Mouse (Mus musculus) kidney, postnatal 36 days (tissue): Measurements from ENCODE around the gene Brpf3.
A peak's percentile ranks its signal among the peaks of the same experiment; 100 is the strongest.
"Not testable (repeated sequence)": the region's sequence is repeated elsewhere in the genome, so short reads cannot be mapped to it uniquely, and the experiment has no call there.

Experiments
- DNase-seq, 2 experiments: peaks; one replicate each; pipeline ENCODE4 v3.0.0; 2021 to 2022; ENCODE audit warnings: mixed read lengths in 2 of 2

Brpf3 gene

DNA sequence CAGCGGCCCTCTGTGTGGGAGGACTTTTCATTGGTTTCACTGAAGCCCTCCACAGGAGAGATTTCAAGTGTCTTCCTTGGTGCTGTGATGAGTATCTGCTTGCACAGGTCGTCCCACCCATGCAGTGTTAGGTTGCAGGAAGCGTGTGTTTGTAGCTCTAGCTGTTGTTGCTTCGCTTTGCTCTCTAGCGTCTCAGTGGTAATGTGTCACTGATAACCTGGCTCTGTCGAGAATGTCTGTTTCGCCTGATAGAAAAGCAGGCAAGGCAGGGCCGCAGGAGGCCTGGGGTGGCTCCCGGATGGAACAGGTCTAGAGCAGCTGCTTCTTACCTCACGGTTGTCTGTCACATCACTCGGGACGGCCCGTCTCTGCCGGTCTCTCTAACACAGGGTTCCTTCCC, 28.2 kb downstream of the Brpf3 start:
- no peak for DNase-seq

DNA sequence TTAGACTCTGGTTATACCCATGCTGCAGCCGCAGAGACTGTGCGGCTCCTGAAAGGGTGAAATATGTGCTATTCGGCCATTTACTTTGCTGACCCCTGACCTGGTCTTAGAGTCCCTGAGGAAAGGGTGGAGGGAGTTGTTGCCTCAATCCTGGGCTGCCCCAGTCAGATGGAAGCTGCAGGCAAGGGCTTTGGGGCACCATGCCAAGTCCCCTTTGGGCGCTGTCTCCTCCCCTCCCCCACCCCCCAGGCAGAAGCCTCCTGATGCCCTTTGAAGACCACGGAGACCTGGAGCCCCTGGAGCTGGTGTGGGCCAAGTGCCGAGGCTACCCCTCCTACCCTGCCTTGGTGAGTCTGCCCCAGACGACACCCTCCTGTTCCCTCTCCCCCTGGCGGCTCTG, 30.2 kb downstream of the Brpf3 start:
- DNase-seq, result no peak

DNA sequence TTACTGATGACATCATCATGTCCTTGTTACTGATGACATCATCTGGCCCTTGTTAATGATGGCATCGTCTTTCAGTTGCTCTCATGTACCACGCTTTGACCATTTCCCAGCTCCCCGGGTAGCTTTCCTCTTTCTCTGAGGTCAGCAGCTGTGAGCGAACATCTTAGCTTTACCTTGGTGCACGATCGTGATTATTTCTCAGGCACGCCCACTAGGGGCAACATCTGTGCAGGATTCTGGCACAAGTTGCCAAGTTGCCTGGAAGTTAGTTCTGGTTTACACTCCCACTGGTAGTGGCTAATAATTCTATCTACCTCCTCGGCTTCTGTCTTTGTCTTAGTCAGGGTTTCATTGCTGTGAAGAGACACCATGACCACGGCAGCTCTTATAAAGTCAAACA, 31.1 kb downstream of the Brpf3 start:
- DNase-seq, result no peak

DNA sequence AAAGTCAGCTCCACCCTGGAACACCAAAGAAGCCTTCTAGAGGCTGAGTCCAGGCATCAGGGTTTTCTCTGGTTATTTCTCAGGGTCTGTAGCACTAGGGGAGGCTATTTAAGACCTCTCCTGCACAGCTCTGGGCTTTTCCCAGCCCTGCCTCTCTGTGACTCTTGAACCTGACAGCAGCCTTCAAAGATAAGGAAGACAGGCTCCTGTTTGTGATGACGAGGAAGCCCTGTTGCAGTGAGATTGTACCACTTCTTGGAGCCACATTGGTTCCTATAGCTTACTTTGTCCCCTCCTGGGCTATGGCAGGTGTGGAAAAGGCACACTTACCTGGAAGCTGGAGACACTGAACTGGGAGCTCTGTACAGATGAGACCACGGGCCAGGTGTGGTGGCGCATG, 32.0 kb downstream of the Brpf3 start:
- no peak for DNase-seq

DNA sequence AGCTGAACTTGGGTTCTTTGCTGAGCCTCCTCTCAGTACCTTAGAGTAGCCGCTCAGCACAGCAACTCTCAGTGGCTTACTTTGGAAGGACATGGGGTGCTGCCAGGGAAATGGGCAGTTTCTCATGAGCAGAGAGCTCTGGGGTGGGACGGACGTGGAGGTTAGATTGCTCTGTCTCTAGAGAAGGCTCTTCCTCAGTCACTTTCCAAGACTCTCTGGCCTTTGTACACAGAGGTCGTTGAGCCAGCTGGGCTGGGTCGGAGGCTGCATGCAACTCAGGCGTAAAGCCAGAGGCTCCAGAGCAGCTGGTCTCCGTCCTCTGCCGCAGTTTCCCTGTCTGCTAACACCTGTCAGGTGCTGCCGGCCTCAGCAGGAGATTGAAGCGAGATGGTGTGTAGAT, 33.8 kb downstream of the Brpf3 start:
- peak; percentile 32 to 58 for DNase-seq

DNA sequence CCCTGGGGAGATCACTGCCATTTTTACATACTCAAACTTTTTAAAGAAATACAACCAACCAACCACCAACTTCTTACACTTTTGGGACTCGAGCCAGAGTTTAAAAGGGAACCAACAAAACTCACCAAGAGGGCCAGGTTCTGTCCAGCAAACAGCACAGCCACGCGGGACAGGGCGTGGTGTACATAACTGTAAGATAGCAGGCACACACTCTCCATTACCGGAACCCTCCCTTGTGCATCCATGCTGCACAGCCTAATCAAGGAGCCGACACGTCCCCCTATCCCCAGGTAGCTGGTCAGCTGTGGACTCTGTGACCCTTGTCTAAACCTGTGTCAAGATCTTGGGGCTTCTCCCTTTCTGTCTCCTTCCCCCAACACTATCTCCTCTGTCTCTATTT, 37.0 kb downstream of the Brpf3 start:
- no peak for DNase-seq

DNA sequence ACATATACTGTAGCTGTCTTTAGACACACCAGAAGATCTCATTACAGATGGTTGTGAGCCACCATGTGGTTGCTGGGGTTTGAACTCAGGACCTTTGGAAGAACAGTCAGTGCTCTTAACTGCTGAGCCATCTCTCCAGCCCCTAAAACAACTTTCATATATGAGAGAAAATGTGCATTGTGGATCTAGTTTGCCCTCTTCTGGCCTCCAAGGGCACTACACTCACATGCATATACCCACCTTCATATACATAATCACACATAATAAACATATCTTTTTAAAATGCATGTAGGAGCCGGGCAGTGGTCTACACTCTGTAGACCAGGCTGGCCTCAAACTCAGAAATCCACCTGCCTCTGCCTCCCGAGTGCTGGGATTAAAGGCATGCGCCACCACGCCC, 41.1 kb downstream of the Brpf3 start:
- DNase-seq, result not testable (repeated sequence)

DNA sequence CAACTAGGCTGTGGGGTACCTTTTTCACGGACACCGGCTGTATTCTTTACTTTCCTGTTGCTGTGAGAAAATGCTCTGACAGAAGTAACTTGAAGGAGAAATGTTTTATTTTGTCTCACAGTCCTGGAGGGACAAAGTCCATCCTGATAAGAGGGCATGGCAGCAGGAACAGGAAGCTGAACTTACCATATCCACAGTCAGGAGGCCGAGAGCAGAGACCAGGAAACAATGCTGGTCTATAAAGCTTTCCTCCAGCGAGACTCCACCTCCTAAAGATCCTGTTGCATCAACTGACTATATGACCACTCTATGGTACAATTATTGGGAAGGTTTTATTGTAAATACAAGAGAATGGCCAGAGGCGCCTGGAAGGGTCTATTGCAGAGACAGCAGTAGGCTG, 42.8 kb downstream of the Brpf3 start:
- DNase-seq, result no peak

DNA sequence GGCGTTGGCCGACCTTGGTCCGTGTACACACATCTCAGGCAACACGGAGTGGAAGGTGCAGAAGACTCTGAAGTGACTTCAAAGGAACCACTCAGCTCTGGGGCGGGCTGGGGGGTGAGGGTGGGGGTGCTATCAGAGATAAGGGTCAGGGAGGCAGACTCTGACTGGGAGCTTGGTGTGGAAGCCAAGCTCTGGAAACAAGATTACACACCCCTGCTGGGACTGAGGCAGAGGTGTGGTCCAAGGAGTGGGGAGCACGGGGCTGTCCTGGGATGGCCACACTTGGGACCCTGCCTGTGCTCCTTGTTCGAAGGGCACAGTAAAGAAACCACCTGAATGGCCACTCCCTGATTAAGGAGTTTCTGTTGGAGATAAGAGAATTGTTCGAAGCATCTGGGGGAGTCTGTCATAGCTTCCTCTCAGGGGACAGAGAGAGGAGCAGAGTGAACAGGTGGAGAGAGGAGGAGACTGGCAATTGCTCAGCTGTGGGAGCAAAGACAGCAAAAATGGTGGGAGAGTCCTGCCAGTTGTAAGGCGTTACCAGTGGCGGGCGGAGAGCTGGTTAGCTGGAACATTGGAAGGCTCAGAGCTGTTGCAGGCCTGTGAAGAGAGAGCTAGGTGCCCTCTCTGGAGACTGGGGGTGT, 46.2 kb downstream of the Brpf3 start:
- DNase-seq, result no peak

DNA sequence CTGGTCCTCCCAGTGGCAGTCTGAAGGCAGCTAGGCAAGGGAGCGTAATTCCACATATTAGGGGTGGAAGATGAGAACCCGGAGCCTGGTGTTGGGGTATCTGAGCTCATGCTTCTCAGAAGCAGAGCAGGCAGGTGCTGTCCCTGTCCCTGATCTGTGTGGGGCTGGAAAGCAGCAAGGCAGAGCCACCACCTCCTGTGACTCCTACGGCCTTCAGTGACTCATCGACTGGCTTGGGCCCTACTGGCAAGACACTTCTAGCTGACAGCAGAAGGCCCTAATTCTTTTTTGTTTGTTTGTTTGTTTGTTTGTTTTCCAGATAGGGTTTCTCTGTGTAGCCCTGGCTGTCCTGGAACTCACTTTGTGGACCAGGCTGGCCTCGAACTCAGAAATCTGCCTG, 49.6 kb downstream of the Brpf3 start:
- no peak for DNase-seq

DNA sequence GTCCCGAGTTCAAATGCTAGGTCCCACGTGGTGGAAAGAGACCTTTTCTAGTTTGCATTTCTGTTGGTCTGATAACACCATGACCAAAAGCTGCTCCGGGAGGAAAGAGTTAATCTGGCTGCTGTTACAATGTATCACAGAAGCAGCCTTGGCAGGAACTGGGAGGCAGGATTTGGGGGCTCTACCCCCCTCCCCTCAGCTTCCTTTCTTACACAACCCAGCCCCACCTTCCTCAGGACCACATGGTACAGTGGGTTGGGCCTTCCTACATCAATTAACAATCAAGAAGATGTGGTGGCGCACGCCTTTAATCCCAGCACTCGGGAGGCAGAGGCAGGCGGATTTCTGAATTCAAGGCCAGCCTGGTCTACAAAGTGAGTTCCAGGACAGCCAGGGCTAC, 53.5 kb downstream of the Brpf3 start:
- no peak for DNase-seq

DNA sequence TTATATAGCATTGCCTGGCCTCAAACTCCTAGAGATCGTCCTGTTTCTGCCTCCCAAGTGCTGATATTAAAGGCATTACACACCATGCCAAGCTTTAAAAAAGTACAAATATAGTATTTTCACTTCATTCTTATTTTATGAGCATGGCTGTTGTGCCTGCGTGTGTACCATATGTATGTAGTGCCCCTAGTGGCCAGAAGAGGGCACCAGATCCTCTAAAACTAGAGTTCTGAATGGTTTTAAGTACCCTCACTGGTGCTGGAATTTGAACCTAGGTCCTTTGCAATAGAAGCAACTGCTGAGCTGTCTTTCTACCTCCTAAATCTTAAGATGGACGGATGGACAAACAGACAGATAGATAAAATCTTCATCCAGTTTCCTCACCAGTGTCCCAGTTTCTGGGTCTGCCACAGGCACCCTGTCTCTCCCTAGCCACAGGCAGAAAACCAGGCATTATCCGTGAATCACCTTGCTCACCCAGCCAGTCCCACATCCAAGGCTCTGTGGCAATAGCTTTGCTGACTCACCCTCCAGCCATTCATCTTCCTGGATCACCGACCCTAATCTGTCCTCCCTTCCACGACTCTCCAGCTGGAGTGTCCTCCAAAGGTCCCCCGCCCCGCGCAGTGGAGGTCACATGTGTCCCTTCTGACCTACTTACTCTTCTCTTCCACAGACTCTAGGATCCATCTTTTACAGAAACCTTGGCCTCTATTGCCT, 54.4 kb downstream of the Brpf3 start:
- peak; percentile 24 to 66 for DNase-seq

DNA sequence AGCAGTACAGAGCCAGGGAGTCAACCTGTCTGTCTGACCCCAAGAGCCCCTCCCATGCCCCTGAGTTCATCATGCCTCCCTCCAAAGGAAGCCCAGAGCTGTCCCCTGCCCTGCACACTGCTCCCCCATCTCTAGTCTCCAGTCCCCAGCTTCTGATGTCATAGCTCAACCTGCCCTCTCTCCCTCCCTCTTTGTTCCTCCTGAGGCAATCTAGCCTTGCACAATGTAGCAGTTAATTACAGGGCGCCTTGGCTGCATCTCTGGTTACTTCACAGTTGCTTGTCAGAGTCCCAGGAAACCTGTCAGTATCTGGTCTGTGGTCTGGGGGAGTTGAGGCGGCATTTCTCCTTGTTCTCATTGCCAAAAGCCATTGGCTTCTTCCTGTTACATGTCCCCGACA, 55.1 kb downstream of the Brpf3 start:
- no peak for DNase-seq

DNA sequence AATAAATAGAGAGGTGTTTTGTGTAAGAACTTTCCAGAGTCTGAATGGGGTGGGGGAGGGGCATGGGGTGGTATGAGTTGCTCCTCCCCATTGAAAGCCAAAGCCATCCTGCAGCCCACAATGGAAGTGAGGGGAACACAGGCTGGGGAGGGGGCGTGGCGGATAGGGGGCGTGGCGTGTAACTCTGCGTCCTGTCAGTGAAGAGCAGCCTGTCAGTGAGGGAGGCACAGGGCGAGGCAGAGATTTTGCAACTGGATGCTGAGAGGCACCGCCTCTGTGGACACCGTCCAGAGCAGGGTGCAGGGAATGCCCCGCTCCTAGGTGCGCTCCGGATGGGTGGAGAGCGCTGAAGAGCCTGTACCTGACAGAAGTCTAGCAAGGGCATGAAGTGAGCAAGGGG, 57.3 kb downstream of the Brpf3 start, which contains the start of gene Pnpla1:
Gene Pnpla1, plus strand, starts transcription at position 207 of the 400 bp plus-strand sequence.
- peak in 1 of 2 experiments; percentile 7 for DNase-seq

DNA sequence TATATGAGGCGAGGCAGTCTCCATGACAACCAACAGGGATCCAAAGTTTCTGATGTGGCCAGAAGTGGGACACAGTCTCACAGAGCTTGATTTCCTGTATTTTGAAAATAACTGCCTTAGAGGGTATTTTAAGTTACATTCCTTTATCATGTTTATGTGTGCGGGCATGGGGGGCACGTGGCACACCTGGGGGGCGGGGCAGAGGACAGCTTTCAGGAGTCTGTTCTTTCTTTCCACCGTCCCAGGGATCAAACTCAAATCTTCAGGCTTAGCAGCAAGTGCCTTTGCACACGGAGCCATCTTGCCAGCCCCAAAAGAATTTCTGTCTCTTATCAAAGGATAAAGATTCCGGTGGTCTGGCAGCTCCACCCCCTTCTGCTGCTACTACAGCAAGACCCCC, 63.0 kb downstream of the Brpf3 start:
- no peak for DNase-seq

DNA sequence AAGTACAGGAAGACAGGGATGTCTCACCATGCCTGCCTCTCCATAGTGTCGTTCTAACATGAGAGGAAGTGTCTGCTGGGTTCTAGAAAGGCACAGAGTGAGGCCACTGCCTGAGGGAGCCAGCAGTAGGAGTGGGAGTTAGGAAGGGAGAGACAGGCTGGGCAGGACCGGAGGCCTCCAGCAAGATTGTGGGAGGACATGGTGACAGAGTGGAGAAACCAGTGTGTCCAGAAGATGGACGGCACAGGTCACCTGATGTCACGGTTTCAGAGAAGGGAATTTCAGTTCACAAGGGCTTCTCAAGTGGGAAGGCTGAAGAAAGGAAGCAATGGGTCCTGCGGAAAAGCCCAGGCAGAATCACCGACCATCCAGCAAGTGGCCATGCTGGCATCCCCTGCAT, 63.6 kb downstream of the Brpf3 start:
- no peak for DNase-seq

DNA sequence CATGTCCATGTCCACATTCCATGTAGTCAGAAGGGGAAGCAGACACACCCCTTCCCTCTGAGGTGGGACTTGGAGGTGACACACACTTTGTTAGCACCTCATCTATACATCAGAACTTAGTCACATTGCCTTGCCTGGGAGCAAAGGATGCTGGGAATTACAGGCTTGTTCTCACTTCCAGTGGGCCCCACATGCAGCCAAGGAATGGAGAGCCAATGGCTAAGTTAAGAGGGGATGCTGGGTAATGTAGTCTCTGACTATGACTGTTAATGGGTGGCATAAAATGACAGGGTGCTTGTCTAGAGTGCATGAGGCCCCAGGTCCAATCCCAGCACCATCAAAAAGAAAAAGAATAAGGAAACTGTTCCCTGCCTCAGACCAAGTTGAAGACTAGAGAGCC, 66.0 kb downstream of the Brpf3 start:
- no peak for DNase-seq

DNA sequence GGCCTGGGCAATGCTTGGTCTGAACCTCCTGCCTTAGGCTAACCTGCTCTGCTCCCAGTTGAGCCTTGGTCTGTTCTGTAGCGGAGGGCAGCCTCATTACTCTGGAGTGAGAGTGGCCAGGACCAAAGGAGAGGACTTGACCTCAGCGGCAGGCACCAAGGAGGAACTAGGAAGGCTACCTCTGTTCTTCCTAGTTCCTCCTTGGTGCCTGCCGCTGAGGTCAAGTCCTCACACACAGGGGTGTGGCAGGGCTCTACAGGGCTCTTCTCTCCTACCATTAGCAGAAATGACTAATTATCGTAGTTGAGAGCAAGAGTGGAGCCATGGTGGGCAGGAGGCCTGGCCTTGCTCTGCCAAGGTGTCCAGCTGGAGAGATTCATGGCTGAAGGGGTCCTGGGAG, 66.5 kb downstream of the Brpf3 start:
- no peak for DNase-seq

DNA sequence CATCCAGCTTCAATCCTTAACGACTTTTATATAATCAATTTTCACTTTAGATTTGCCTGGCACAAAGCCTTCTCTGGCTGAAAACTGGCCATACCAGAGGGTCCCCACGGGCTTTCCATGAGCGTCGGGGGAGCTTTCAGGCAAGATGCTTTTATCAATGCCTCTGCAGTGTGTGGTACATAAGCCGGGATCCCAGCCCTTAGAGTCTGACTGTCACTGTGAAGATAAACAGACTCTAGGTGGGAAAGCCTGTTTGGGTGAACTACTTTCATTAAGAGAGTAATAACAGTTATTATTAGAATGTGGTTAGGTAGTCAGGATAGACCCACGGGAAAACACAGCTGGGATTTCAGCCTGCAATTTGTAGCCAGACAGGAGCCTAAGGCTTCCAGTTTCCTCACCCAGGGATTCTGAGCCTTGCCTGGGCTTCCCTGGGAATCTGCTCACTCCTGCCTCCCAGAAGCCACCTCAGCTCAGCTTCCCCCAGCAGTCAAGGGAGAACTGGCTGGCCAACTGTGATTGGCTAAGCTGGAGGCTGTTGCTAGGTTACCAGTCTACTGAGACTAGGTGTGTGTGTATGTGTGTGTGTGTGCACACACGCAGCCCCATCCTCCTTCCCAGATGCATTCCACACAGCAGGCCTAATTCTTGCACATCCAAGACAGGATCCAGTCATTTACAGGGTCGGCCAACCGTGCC, 68.7 kb downstream of the Brpf3 start:
- DNase-seq, result no peak

DNA sequence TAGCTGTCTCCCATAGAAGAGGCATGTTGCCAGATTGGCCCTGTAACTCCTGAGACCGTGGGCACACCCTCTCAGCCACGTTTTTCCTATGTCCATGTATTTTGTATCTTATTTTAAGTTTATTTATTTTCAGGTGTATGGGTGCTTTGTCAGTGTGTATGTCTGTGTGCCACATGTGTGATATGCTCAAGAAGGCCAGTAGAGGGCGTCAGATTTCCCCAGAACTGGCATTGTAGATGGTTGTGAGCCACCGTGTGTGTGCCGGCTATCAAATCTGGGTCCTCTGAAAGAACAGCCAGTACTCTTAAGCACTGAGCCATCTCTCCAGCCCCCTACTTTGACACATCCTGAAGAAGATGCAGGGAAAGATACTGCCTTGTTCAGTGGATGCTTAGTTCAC, 69.5 kb downstream of the Brpf3 start:
- DNase-seq, result no peak

DNA sequence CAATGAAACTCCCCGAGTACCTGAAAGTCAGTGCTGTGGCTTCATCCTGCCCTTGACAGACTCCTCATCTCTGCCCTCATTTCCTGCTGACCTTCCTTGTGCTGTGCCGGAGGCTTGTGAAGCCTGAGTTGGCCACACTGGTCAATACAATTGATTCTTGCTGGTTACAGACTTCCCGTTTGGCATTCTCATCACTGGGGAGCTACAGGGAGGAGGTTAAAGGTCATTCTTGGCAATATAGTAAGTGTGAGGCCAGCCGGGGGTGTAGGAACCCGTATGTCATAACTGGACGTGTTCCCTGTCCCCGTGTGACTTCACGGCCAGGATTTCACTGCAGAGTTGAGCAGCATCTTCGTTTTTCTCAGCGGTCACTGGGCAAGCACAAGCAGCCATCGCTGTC, 70.9 kb downstream of the Brpf3 start:
- DNase-seq, result no peak

DNA sequence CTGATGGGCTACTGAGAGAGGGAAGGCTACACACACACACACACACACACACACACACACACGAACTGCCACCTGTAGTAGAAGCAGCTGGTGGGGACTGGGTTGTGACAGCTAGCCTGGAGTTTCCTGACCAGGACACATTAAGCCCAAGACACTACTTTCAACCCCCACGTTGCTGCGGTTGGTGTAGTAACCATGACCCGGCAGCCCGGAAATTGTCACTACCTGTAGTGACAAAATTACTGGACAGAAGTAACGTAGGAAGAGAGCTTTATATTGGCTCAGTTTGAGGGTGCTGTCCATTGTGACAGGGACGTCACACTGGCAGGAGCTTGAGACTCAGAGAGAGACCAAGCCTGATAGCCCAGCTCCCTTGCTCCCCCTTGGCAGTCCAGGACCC, 71.4 kb downstream of the Brpf3 start:
- no peak for DNase-seq

DNA sequence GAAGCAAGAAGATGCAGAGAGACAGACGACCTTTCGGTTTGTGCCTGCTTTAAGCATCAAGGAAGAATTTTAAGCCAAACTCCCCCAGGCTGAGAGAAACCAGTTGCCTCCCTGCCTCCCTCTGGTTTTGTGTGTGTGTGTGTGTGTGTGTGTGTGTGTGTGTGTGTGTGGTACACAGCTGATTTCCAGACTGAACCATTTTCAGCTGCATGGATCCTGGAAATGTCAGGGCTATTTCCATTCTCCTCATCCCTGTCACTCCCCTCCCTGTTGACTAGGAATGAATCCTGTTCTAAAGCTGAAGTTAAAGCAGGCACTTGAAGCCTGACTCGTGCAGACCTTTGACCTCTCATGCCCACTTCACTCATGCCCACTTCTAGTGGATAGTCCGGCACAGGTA, 73.3 kb downstream of the Brpf3 start:
- DNase-seq, result no peak

DNA sequence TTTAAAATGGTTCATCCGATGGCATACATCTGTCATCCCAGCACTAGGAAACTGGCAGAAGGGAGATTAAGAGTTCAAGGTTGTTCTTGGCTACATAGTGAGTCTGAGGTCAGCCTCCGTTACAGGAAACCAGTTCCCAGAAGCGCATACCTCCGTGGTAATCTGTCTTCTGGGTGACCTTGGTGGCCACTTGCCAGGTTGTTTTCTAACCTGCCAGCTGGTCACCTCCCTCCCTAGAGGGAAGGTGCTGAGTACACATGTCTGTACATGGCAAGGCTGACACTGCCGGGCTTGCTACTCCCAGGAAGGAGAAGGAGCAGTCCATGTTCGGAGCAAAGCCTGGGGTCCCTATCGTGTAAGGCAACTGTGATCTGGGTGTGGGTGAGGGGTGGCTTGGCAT, 73.9 kb downstream of the Brpf3 start:
- DNase-seq, result peak; percentile 78 to 81
